Mouse (Mus musculus) testis, adult 2 months (tissue): ENCODE measurements around the gene Eno1.

Source experiments
- CTCF ChIP-seq: fragments of 200-500 bp; IDR thresholded peaks from 2 replicates; pipeline ENCODE4 v1.5.1; 2012; ENCODE audit warnings: low read depth, mild to moderate bottlenecking, inconsistent platforms, low read length, moderate library complexity; ENCODE audit not compliant: control insufficient read depth, insufficient read depth, insufficient replicate concordance
- POLR2A ChIP-seq: fragments of 200-500 bp; IDR thresholded peaks from 2 replicates; pipeline ENCODE4 v1.6.1; 2012; ENCODE audit warnings: low read depth, mild to moderate bottlenecking, inconsistent platforms, low read length, moderate library complexity; ENCODE audit not compliant: control insufficient read depth

DNA sequence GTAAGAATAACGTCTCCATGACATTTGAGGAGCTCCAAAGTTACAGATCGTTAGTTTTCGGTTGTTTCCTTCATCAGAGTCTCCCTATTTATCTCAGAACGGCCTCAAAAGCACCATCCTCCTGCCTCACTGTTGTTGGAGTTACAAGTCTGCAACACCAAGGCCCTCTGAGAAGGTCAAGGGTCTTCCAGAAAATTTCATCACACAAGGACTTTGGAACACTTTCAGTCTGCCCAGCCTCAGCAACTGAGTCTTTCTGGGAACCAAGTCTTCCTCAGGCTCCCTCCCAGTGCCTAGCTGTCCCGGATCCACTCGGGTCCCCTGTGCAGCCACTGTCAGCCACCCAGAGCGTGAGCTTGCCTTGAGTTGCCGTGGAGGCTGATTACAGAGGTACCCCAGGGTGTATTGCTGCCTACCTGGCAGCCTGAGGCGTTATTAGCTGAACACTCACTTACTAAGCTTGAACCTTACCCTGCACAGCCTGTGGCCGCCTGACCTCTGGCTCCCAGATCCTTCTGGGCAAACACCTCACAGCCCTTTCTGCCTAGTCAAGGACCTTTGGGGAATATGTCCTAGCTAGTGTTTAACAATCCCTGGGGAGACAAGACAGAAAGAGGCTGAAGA is 15.4 kb upstream of the Eno1 start:
- TF ChIP-seq POLR2A = no peak
- no peak for TF ChIP-seq CTCF
